Mouse (Mus musculus): ENCODE data around the gene Arl10. TPM values are rescaled to one million over a fixed set of nuclear protein-coding genes. Genes with fewer than 3 reads are reported as not detected.

The Arl10 gene
- 33.4 and 36.7 TPM in 2 replicates for polyA plus RNA-seq (2012; rRNA removed)
- 22.1 and 27.4 TPM in 2 replicates for polyA plus RNA-seq (2014; fragmentation: Nextera tagmentation; extraction: Ambion mirVana)

DNA sequence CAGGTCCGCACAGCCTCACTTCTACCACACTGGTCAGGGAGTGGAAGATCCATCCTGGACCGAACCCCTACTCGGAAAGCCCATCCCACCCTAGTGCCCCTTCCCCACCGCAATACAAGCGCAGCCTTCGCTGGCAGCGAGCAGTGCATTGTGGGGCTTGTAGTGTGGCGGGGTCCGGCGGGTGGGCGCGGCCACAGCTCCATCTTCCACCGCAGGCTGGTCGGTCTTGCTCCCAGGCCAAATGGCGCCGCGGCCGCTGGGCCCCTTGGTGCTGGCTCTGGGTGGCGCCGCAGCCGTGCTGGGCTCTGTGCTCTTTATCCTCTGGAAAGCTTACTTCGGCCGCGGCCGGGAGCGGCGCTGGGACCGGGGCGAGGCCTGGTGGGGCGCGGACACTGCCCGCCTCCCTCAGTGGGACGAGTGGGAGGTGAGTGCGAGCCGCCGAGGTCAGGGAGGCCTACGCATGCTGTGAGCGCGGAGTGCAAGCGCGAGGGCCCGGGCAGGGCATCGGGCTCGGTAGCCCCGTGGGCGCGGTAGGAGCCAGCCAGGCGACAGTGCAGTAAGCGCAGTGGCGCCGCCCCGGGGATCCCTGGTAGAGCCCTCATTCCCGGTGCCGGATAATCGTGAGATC lies at the start of gene Arl10:
Gene Arl10 (plus strand): TSS at position 162 of the 628 bp plus-strand sequence.
- no peaks in the 10 kb centered on the region for H3K27me3 ChIP-seq (ENCODE audit: control insufficient read depth, insufficient read depth, low read length)
- ATAC-seq (ENCODE audit: low FRiP score, low read depth) (peak; percentile 90), DNase-seq (ENCODE audit: low spot score) (peak; percentile 77)
- peak within 1 kb of the TSS; percentile 61 for H3K27ac ChIP-seq (replicated peaks; ENCODE audit: low read depth, low read length)
- peak within 1 kb of the TSS; percentile 97 for H3K4me3 ChIP-seq (replicated peaks; ENCODE audit: low read length)
- 0 out of 2 replicates have a peak, but pooled peaks have one; percentile 46 for TF ChIP-seq POLR2A (IDR thresholded peaks at IDR 0.05; ENCODE audit: borderline replicate concordance, extremely low read depth, insufficient read depth, insufficient read length)
- H3K9me3 ChIP-seq (ENCODE audit: control insufficient read depth, low read length): no peaks in the 10 kb centered on the region
- H3K4me2 ChIP-seq (replicated peaks; ENCODE audit: low read depth, low read length, severe bottlenecking): peak within 1 kb of the TSS; percentile 93
- H3K36me3 ChIP-seq (ENCODE audit: control insufficient read depth, insufficient read depth, low read length): peaks cover 27% of the 10 kb centered on the region
- under 1% methylated on average over 52 of the region's 55 CpGs for WGBS
- H3K9ac ChIP-seq (ENCODE audit: low read depth, low read length, severe bottlenecking): peak within 1 kb of the TSS; percentile 87
- peaks cover 17% of the 10 kb centered on the region for H3K4me1 ChIP-seq (ENCODE audit: control insufficient read depth, insufficient read depth, low read length)

DNA sequence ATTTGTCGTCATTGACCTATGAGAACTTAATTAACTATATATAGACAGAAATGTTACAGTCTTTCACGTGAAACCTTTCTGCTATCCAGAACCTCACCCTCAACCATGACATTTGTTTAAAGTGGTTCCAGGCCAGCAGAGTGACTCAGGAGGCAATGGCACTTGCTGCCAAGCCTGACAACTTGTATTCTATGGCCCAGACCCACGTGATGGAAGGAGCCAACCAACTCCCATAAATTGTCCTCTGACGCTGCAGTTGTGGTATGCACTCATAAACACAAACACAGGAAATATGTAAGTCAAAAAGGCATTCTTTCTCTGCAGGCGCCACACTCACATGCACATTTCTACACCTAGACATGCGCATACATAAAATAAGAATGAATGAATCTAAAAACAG lies 47.7 kb upstream of the Arl10 start:
- H3K27ac ChIP-seq (replicated peaks; ENCODE audit: low read depth, low read length): no peak overlapping the region
- no peak for ATAC-seq (ENCODE audit: low FRiP score, low read depth)
- H3K4me3 ChIP-seq (replicated peaks; ENCODE audit: low read length): no peak overlapping the region
- H3K4me2 ChIP-seq (replicated peaks; ENCODE audit: low read depth, low read length, severe bottlenecking): no peak overlapping the region
- no peaks in the 10 kb centered on the region for H3K9me3 ChIP-seq (ENCODE audit: control insufficient read depth, low read length)
- no peaks in the 10 kb centered on the region for H3K4me1 ChIP-seq (ENCODE audit: control insufficient read depth, insufficient read depth, low read length)
- H3K9ac ChIP-seq (ENCODE audit: low read depth, low read length, severe bottlenecking): no peak overlapping the region
- TF ChIP-seq POLR2A (IDR thresholded peaks at IDR 0.05; ENCODE audit: borderline replicate concordance, extremely low read depth, insufficient read depth, insufficient read length): no peak
- no peaks in the 10 kb centered on the region for H3K27me3 ChIP-seq (ENCODE audit: control insufficient read depth, insufficient read depth, low read length)
- peaks cover 67% of the 10 kb centered on the region for H3K36me3 ChIP-seq (ENCODE audit: control insufficient read depth, insufficient read depth, low read length)
- 85% methylated on average over 6 of the region's 6 CpGs for WGBS
- no peak for DNase-seq (ENCODE audit: low spot score)

DNA sequence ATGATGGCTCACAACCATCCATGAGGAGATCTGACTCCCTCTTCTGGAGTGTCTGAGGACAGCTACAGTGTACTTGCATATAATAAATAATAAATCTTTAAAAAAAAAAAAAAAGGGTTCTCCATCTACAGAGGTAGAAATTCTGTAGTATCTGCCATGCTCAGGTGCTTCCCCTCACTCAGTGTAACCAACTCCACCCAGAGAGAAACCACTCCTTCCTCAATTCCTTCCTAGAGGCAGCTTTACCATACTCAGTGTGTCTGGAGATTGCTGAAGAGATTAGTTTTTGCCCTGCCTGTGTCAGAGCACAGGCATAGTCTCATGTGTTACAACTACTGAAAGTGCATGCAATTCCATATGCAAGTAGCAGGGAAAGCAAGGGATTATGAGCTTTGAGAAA lies 42.7 kb upstream of the Arl10 start:
- TF ChIP-seq POLR2A (IDR thresholded peaks at IDR 0.05; ENCODE audit: borderline replicate concordance, extremely low read depth, insufficient read depth, insufficient read length): no peak
- Histone ChIP-seq H3K27me3 (ENCODE audit: control insufficient read depth, insufficient read depth, low read length) (no peaks in the 10 kb centered on the region), H3K4me2 (replicated peaks; ENCODE audit: low read depth, low read length, severe bottlenecking) (no peak overlapping the region), H3K4me3 (replicated peaks; ENCODE audit: low read length) (no peak overlapping the region), H3K9ac (ENCODE audit: low read depth, low read length, severe bottlenecking) (no peak overlapping the region), H3K4me1 (ENCODE audit: control insufficient read depth, insufficient read depth, low read length) (no peaks in the 10 kb centered on the region), H3K27ac (replicated peaks; ENCODE audit: low read depth, low read length) (no peak overlapping the region), H3K36me3 (ENCODE audit: control insufficient read depth, insufficient read depth, low read length) (peaks cover 67% of the 10 kb centered on the region), H3K9me3 (ENCODE audit: control insufficient read depth, low read length) (no peaks in the 10 kb centered on the region)
- ATAC-seq (ENCODE audit: low FRiP score, low read depth) (no peak), DNase-seq (ENCODE audit: low spot score) (no peak)

DNA sequence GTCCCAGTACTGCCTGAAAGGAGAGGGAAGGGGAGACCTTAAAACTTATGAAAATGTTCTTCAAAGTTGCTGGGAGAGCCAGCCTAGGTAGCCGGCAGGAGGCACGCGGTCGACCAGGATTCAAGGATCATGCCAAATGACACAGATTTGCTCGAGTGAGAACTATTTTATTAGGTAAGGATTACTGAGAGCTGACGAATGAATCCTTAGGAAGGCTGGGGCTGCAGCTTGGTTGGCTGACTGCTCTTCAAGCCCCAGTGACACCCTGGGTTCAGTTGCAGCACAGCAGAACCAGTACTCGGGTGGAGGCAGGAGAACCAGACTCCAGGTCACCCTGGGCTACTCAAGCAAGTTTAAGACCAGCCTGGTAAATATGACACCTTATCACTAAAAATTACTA lies 26.8 kb upstream of the Arl10 start:
- Histone ChIP-seq H3K9ac (ENCODE audit: low read depth, low read length, severe bottlenecking) (no peak overlapping the region), H3K9me3 (ENCODE audit: control insufficient read depth, low read length) (no peaks in the 10 kb centered on the region), H3K27ac (replicated peaks; ENCODE audit: low read depth, low read length) (no peak overlapping the region), H3K36me3 (ENCODE audit: control insufficient read depth, insufficient read depth, low read length) (peaks cover 64% of the 10 kb centered on the region), H3K27me3 (ENCODE audit: control insufficient read depth, insufficient read depth, low read length) (no peaks in the 10 kb centered on the region), H3K4me1 (ENCODE audit: control insufficient read depth, insufficient read depth, low read length) (no peaks in the 10 kb centered on the region), H3K4me3 (replicated peaks; ENCODE audit: low read length) (no peak overlapping the region), H3K4me2 (replicated peaks; ENCODE audit: low read depth, low read length, severe bottlenecking) (no peak overlapping the region)
- DNase-seq (ENCODE audit: low spot score) (no peak), ATAC-seq (ENCODE audit: low FRiP score, low read depth) (no peak)
- TF ChIP-seq POLR2A (IDR thresholded peaks at IDR 0.05; ENCODE audit: borderline replicate concordance, extremely low read depth, insufficient read depth, insufficient read length): no peak
- 80% methylated on average over 7 of the region's 7 CpGs for WGBS

DNA sequence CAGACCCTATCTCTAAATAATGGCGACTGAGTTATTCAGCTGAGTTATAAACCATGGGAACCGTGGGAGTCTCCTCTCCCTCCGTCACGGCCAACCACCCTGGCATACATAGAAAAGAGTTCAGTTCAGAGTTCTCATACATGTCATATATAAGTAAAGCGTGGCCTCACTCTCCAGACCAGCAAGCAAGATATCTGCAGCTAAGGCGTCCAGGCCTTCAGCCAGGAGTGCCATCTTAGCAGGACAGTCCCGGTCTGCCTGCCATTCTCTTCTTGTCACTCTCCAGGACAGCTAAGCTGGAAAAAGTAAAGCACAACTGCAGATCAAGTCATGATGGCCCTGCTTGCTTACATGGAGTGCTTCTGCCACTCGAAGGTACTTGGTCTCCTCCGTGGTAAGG lies 18.6 kb upstream of the Arl10 start:
- WGBS: 95% methylated on average over 9 of the region's 9 CpGs
- Histone ChIP-seq H3K4me2 (replicated peaks; ENCODE audit: low read depth, low read length, severe bottlenecking) (no peak overlapping the region), H3K27me3 (ENCODE audit: control insufficient read depth, insufficient read depth, low read length) (no peaks in the 10 kb centered on the region), H3K36me3 (ENCODE audit: control insufficient read depth, insufficient read depth, low read length) (peaks cover 91% of the 10 kb centered on the region), H3K27ac (replicated peaks; ENCODE audit: low read depth, low read length) (no peak overlapping the region), H3K9ac (ENCODE audit: low read depth, low read length, severe bottlenecking) (no peak overlapping the region), H3K4me3 (replicated peaks; ENCODE audit: low read length) (no peak overlapping the region), H3K9me3 (ENCODE audit: control insufficient read depth, low read length) (no peaks in the 10 kb centered on the region), H3K4me1 (ENCODE audit: control insufficient read depth, insufficient read depth, low read length) (no peaks in the 10 kb centered on the region)
- DNase-seq (ENCODE audit: low spot score) (no peak), ATAC-seq (ENCODE audit: low FRiP score, low read depth) (no peak)
- no peak for TF ChIP-seq POLR2A (IDR thresholded peaks at IDR 0.05; ENCODE audit: borderline replicate concordance, extremely low read depth, insufficient read depth, insufficient read length)
